Mouse (Mus musculus): ENCODE measurements around the gene H2-K1.

- TF ChIP-seq CTCF (IDR thresholded peaks at IDR 0.05; ENCODE audit: insufficient read depth, low read depth, low read length) = no peak
- TF ChIP-seq POLR2A (IDR thresholded peaks at IDR 0.05; ENCODE audit: insufficient read depth, low read depth, low read length) = no peak
Measured at GRCm38 (mm10) chr17:34025756-34026151, 25.6 kb upstream of the H2-K1 start.
